Mouse (Mus musculus): ENCODE results near the gene Card11. TPM values are rescaled to one million over a fixed set of nuclear protein-coding genes. Genes with fewer than 3 reads are reported as not detected.

The Card11 gene
- total RNA-seq, 1 experiment, result 1.2 TPM

GRCm38 (mm10) chr5:140829081-140829910, 171.1 kb downstream of the Card11 start:
- Histone ChIP-seq H3K4me1 (ENCODE audit: control insufficient read depth in 2 of 2, insufficient read depth in 2 of 2, low read length in 2 of 2, poor library complexity in 1 of 2) (peaks cover 0 to 8% of the 10 kb centered on the region in 2 experiments; a peak in 1 of 4 replicates), H3K9me3 (ENCODE audit: control insufficient read depth, insufficient read depth, low read depth, low read length) (no peaks in the 10 kb centered on the region), H3K36me3 (ENCODE audit: control insufficient read depth, insufficient read depth, low read length, poor library complexity, severe bottlenecking) (no peaks in the 10 kb centered on the region), H3K27ac (ENCODE audit: insufficient read depth, low read depth, low read length, poor library complexity, severe bottlenecking) (no peak overlapping the region), H3K4me3 (ENCODE audit: insufficient read depth in 1 of 2, low read depth in 1 of 2, low read length in 2 of 2, poor library complexity in 1 of 2, severe bottlenecking in 1 of 2) (peak overlapping the region; percentile 87 to 97), H3K9ac (ENCODE audit: insufficient read depth, low read depth, low read length, poor library complexity, severe bottlenecking) (peak overlapping the region; percentile 86)
- in situ Hi-C loops (cut with MboI; ENCODE audit: low sequenced_read_pairs in 2 of 2, unreplicated experiment in 2 of 2), result no loop called here
- no peak for DNase-seq (ENCODE audit: low read depth, low spot score)
- TF ChIP-seq CHD2 (IDR thresholded peaks at IDR 0.05; ENCODE audit: low read depth, low read length) (no peak), MAFK (IDR thresholded peaks at IDR 0.05; ENCODE audit: insufficient read depth, low read depth, low read length) (no peak), HCFC1 (IDR thresholded peaks at IDR 0.05; ENCODE audit: borderline replicate concordance, insufficient read depth, low read length) (no peak), ZC3H11A (IDR thresholded peaks at IDR 0.05; ENCODE audit: borderline replicate concordance, low read depth, low read length) (no peak), ZNF384 (IDR thresholded peaks at IDR 0.05; ENCODE audit: low read depth, low read length) (no peak)

- Histone ChIP-seq H3K9ac (ENCODE audit: insufficient read depth, low read depth, low read length, poor library complexity, severe bottlenecking) (no peak overlapping the region), H3K9me3 (ENCODE audit: control insufficient read depth, insufficient read depth, low read depth, low read length) (no peaks in the 10 kb centered on the region), H3K36me3 (ENCODE audit: control insufficient read depth, insufficient read depth, low read length, poor library complexity, severe bottlenecking) (no peaks in the 10 kb centered on the region), H3K4me1 (ENCODE audit: control insufficient read depth in 2 of 2, insufficient read depth in 2 of 2, low read length in 2 of 2, poor library complexity in 1 of 2) (peaks cover 0 to 8% of the 10 kb centered on the region in 2 experiments; a peak in 1 of 4 replicates), H3K27ac (ENCODE audit: insufficient read depth, low read depth, low read length, poor library complexity, severe bottlenecking) (no peak overlapping the region), H3K4me3 (ENCODE audit: insufficient read depth in 1 of 2, low read depth in 1 of 2, low read length in 2 of 2, poor library complexity in 1 of 2, severe bottlenecking in 1 of 2) (no peak overlapping the region)
- DNase-seq (ENCODE audit: low read depth, low spot score), result no peak
- in situ Hi-C loops (cut with MboI; ENCODE audit: low sequenced_read_pairs in 2 of 2, unreplicated experiment in 2 of 2), result no loop called here
- no peak for TF ChIP-seq CHD2 (IDR thresholded peaks at IDR 0.05; ENCODE audit: low read depth, low read length)
- TF ChIP-seq ZNF384 (IDR thresholded peaks at IDR 0.05; ENCODE audit: low read depth, low read length), result no peak
- no peak for TF ChIP-seq ZC3H11A (IDR thresholded peaks at IDR 0.05; ENCODE audit: borderline replicate concordance, low read depth, low read length)
- no peak for TF ChIP-seq HCFC1 (IDR thresholded peaks at IDR 0.05; ENCODE audit: borderline replicate concordance, insufficient read depth, low read length)
- TF ChIP-seq MAFK (IDR thresholded peaks at IDR 0.05; ENCODE audit: insufficient read depth, low read depth, low read length), result no peak
Observed at GRCm38 (mm10) chr5:140828363-140828762, 172.0 kb downstream of the Card11 start.

GRCm38 (mm10) chr5:140827896-140828295, 172.5 kb downstream of the Card11 start:
- in situ Hi-C loops (cut with MboI; ENCODE audit: low sequenced_read_pairs in 2 of 2, unreplicated experiment in 2 of 2), result no loop called here
- no peak overlapping the region for H3K9ac ChIP-seq (ENCODE audit: insufficient read depth, low read depth, low read length, poor library complexity, severe bottlenecking)
- peaks cover 0 to 8% of the 10 kb centered on the region in 2 experiments; a peak in 1 of 4 replicates for H3K4me1 ChIP-seq (ENCODE audit: control insufficient read depth in 2 of 2, insufficient read depth in 2 of 2, low read length in 2 of 2, poor library complexity in 1 of 2)
- DNase-seq (ENCODE audit: low read depth, low spot score), result no peak
- H3K4me3 ChIP-seq (ENCODE audit: insufficient read depth in 1 of 2, low read depth in 1 of 2, low read length in 2 of 2, poor library complexity in 1 of 2, severe bottlenecking in 1 of 2), result no peak overlapping the region
- no peak overlapping the region for H3K27ac ChIP-seq (ENCODE audit: insufficient read depth, low read depth, low read length, poor library complexity, severe bottlenecking)
- H3K9me3 ChIP-seq (ENCODE audit: control insufficient read depth, insufficient read depth, low read depth, low read length), result no peaks in the 10 kb centered on the region
- no peaks in the 10 kb centered on the region for H3K36me3 ChIP-seq (ENCODE audit: control insufficient read depth, insufficient read depth, low read length, poor library complexity, severe bottlenecking)
- no peak for TF ChIP-seq ZC3H11A (IDR thresholded peaks at IDR 0.05; ENCODE audit: borderline replicate concordance, low read depth, low read length)

GRCm38 (mm10) chr5:140827413-140827812, 173.0 kb downstream of the Card11 start:
- DNase-seq (ENCODE audit: low read depth, low spot score), result no peak
- Histone ChIP-seq H3K36me3 (ENCODE audit: control insufficient read depth, insufficient read depth, low read length, poor library complexity, severe bottlenecking) (no peaks in the 10 kb centered on the region; the same call in 1 of the 2 replicates), H3K9ac (ENCODE audit: insufficient read depth, low read depth, low read length, poor library complexity, severe bottlenecking) (no peak overlapping the region), H3K4me3 (ENCODE audit: insufficient read depth in 1 of 2, low read depth in 1 of 2, low read length in 2 of 2, poor library complexity in 1 of 2, severe bottlenecking in 1 of 2) (no peak overlapping the region), H3K27ac (ENCODE audit: insufficient read depth, low read depth, low read length, poor library complexity, severe bottlenecking) (no peak overlapping the region), H3K9me3 (ENCODE audit: control insufficient read depth, insufficient read depth, low read depth, low read length) (no peaks in the 10 kb centered on the region), H3K4me1 (ENCODE audit: control insufficient read depth in 2 of 2, insufficient read depth in 2 of 2, low read length in 2 of 2, poor library complexity in 1 of 2) (peaks cover 0 to 8% of the 10 kb centered on the region in 2 experiments; a peak in 1 of 4 replicates)
- no peak for TF ChIP-seq CHD2 (IDR thresholded peaks at IDR 0.05; ENCODE audit: low read depth, low read length)
- TF ChIP-seq ZNF384 (IDR thresholded peaks at IDR 0.05; ENCODE audit: low read depth, low read length), result no peak
- no peak for TF ChIP-seq MAFK (IDR thresholded peaks at IDR 0.05; ENCODE audit: insufficient read depth, low read depth, low read length)
- no peak for TF ChIP-seq HCFC1 (IDR thresholded peaks at IDR 0.05; ENCODE audit: borderline replicate concordance, insufficient read depth, low read length)
- TF ChIP-seq ZC3H11A (IDR thresholded peaks at IDR 0.05; ENCODE audit: borderline replicate concordance, low read depth, low read length), result no peak
- in situ Hi-C loops (cut with MboI; ENCODE audit: low sequenced_read_pairs in 2 of 2, unreplicated experiment in 2 of 2), result no loop called here
